Mouse (Mus musculus): ENCODE results near the gene Tbcel. TPM values are rescaled to one million over a fixed set of nuclear protein-coding genes. Genes with fewer than 3 reads are reported as not detected.

Tbcel gene
- polyA plus RNA-seq, 1 experiment from 2014 or later: 4.8 TPM

DNA sequence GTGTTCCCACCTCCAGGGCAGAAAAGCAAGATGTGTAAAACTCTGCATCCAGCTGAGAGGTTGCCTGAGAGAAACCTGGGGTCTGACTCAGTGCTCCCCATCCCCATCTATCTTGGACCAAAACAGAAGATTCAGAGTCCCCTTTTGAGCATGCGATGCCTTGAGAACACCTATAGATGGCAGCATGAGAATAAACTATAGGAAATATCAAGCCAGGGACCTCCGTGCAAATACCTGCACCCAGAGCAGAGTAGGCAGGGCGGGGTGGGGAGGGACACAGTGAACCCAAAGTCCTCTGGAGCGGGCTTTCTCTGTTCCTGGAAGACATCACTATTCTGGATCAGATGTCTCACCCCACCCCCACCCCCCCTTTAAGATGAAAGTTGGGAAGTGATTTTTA lies 119.1 kb downstream of the Tbcel start:
- Histone ChIP-seq H3K9me3 (ENCODE audit: control insufficient read depth, low read length) (no peaks in the 10 kb centered on the region), H3K27me3 (ENCODE audit: control insufficient read depth, insufficient read depth, low read depth, low read length) (no peaks in the 10 kb centered on the region), H3K27ac (ENCODE audit: low read length) (no peak overlapping the region), H3K4me2 (ENCODE audit: low read depth, low read length) (no peak overlapping the region), H3K4me3 (ENCODE audit: low read length) (no peak overlapping the region), H3K9ac (ENCODE audit: low read length) (no peak overlapping the region), H3K4me1 (replicated peaks; ENCODE audit: control insufficient read depth, insufficient read depth, low read length) (no peaks in the 10 kb centered on the region), H3K36me3 (ENCODE audit: control insufficient read depth, insufficient read depth, low read length) (no peaks in the 10 kb centered on the region)
- ATAC-seq (ENCODE audit: low read depth): no peak
- 44% methylated on average over 4 of the region's 4 CpGs for WGBS

DNA sequence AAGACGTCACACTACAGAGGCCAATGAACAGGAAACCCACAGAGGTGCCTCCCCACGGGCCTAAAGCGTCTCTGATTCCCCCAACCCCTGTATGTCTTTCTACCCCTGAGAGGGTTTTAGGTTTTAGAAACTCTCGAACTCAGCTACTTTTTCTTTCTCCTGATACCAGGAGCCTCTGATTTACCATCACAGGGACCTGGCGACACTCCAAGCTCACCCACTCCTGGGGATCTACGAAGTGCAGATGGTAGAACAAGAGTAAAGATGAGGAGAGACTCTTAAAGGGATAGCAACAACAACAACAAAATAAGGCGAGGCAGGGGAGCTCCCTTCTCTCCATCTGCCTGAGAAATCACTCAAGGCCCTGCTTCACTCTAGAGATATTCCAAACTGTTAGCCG lies 120.6 kb downstream of the Tbcel start:
- Histone ChIP-seq H3K4me2 (ENCODE audit: low read depth, low read length) (no peak overlapping the region), H3K27me3 (ENCODE audit: control insufficient read depth, insufficient read depth, low read depth, low read length) (no peaks in the 10 kb centered on the region), H3K4me3 (ENCODE audit: low read length) (no peak overlapping the region), H3K4me1 (replicated peaks; ENCODE audit: control insufficient read depth, insufficient read depth, low read length) (no peaks in the 10 kb centered on the region), H3K9me3 (ENCODE audit: control insufficient read depth, low read length) (no peaks in the 10 kb centered on the region), H3K9ac (ENCODE audit: low read length) (no peak overlapping the region), H3K27ac (ENCODE audit: low read length) (no peak overlapping the region), H3K36me3 (ENCODE audit: control insufficient read depth, insufficient read depth, low read length) (no peaks in the 10 kb centered on the region)
- 58% methylated on average over 8 of the region's 8 CpGs for WGBS
- no peak for ATAC-seq (ENCODE audit: low read depth)

DNA sequence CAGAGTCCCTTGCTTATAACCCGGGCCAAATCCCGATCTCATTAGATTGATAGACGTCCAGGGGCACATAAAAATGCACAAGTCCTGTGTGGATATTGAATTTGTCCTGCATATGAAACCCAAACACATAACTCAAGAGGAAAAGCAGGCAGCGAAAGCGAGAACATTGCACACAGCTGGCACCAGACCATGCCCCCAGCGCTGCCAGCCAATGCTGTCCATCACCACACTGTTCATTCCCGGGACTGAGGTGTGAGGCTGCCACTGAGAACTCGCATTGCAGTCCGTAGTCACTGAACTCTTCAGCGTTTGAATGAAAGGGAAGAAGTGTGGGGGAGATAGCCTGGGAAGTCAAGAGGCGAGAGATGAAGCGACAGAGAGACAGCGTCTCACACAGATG lies 122.0 kb downstream of the Tbcel start:
- Histone ChIP-seq H3K27me3 (ENCODE audit: control insufficient read depth, insufficient read depth, low read depth, low read length) (no peaks in the 10 kb centered on the region), H3K9me3 (ENCODE audit: control insufficient read depth, low read length) (no peaks in the 10 kb centered on the region), H3K27ac (ENCODE audit: low read length) (no peak overlapping the region), H3K9ac (ENCODE audit: low read length) (no peak overlapping the region), H3K36me3 (ENCODE audit: control insufficient read depth, insufficient read depth, low read length) (no peaks in the 10 kb centered on the region), H3K4me3 (ENCODE audit: low read length) (no peak overlapping the region), H3K4me1 (replicated peaks; ENCODE audit: control insufficient read depth, insufficient read depth, low read length) (no peaks in the 10 kb centered on the region), H3K4me2 (ENCODE audit: low read depth, low read length) (no peak overlapping the region)
- ATAC-seq (ENCODE audit: low read depth): no peak
- 70% methylated on average over 13 of the region's 13 CpGs for WGBS

DNA sequence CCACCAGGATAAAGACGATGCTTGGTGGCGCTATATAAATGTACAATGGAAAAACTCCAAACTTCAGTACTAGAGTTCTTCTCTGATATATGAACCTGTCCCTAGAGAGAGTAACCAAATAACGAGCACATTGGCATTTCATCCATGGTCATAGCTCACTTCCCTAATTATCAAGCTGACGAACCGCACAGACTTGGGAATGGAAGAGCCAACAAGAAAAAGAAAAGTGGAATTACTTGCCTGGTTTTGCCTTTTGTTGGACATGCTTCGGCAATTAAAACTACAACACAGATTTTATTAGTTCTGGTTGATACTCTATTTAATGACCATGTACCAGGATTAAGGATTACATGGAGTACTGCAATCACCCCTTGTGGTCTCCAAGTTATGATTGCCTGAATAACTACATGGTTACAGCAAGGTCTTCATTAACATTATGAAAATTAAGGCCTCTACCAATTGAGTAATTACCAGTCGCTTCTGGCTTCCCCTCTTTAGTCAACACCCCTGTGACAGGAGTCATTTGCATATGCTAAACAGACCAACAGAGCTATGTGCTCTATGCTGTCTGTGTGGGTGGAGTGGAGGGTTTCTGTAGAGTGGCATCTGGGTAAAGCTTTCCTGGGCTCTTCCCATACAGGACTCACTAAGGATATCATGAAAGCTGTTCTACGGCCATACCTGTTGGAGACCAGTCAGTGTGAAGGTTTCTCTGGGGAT lies 124.8 kb downstream of the Tbcel start:
- ATAC-seq (ENCODE audit: low read depth): no peak
- H3K27ac ChIP-seq (ENCODE audit: low read length): no peak overlapping the region

DNA sequence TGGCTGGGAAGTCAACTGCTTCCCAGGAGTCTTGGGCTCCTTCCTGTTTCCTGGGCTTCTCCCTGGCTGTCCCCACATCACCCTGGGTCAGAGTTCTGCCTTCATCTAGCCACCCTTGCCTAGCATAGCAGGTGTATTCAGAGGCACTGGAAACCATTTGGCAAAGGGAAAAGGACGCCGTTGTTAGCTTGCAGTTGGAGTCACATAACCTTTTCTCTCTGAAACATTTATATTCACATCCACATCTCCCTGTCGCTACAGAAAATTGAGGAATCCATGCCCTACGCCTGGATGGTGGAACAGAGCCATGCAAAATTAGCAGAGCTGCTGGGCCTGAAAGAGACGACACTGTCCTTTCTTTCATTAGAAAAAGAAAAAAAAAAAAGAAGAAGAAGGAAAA lies 125.5 kb downstream of the Tbcel start:
- Histone ChIP-seq H3K36me3 (ENCODE audit: control insufficient read depth, insufficient read depth, low read length) (no peaks in the 10 kb centered on the region), H3K9ac (ENCODE audit: low read length) (no peak overlapping the region), H3K9me3 (ENCODE audit: control insufficient read depth, low read length) (no peaks in the 10 kb centered on the region), H3K4me1 (replicated peaks; ENCODE audit: control insufficient read depth, insufficient read depth, low read length) (no peaks in the 10 kb centered on the region), H3K27me3 (ENCODE audit: control insufficient read depth, insufficient read depth, low read depth, low read length) (no peaks in the 10 kb centered on the region), H3K4me2 (ENCODE audit: low read depth, low read length) (no peak overlapping the region), H3K4me3 (ENCODE audit: low read length) (no peak overlapping the region), H3K27ac (ENCODE audit: low read length) (no peak overlapping the region)
- ATAC-seq (ENCODE audit: low read depth): no peak
- 82% methylated on average over 5 of the region's 5 CpGs for WGBS

More for the DNA sequence above, 124.8 kb downstream of the Tbcel start:
- 86% methylated on average over 8 of the region's 8 CpGs for WGBS
- Histone ChIP-seq H3K4me3 (ENCODE audit: low read length) (no peak overlapping the region), H3K36me3 (ENCODE audit: control insufficient read depth, insufficient read depth, low read length) (no peaks in the 10 kb centered on the region), H3K9ac (ENCODE audit: low read length) (no peak overlapping the region), H3K4me1 (replicated peaks; ENCODE audit: control insufficient read depth, insufficient read depth, low read length) (no peaks in the 10 kb centered on the region), H3K27me3 (ENCODE audit: control insufficient read depth, insufficient read depth, low read depth, low read length) (no peaks in the 10 kb centered on the region), H3K9me3 (ENCODE audit: control insufficient read depth, low read length) (no peaks in the 10 kb centered on the region), H3K4me2 (ENCODE audit: low read depth, low read length) (no peak overlapping the region)

DNA sequence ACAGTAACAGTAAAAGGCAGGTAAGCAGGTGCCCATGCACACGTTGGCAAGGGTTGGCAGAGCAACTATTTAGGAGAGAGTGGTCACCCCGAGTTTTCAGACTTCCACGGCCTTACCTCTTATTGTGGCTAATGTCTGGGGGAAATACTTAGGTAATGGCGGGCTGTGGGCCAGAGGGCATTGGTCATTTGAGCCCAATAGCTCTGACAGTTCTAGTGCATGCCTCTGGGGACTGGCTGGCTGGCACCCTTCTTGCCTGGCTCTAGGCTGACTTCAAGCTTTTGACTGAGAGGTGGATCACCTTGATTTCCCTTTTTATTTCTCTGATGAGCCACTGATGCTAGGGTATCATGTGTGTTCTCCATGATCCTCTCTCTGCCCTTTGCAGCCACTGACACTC lies 129.5 kb downstream of the Tbcel start:
- no peaks in the 10 kb centered on the region for H3K27me3 ChIP-seq (ENCODE audit: control insufficient read depth, insufficient read depth, low read depth, low read length)
- no peak for ATAC-seq (ENCODE audit: low read depth)
- 87% methylated on average over 4 of the region's 4 CpGs for WGBS

DNA sequence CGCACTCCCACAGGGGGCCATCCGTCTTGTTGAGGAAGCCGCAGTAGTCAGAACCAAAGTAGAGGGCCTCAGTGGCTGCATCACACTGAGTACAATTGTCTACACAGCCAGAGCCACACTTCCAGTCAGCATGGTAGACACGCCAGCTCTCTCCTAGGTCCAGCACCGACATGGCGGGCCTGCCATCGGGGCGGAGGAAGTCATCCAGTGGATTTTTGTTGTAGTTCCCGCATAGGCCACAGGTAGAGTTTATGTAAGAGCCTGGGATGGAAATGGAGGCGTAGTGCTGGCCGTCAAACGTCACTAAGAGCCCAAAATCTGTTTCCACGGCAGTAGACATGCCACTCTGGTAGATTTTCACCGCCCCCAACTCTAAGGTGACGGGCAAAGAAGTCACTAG lies 130.0 kb downstream of the Tbcel start:
- WGBS: 90% methylated on average over 15 of the region's 15 CpGs

More for the DNA sequence above, 129.5 kb downstream of the Tbcel start:
- Histone ChIP-seq H3K27ac (ENCODE audit: low read length) (no peak overlapping the region), H3K9me3 (ENCODE audit: control insufficient read depth, low read length) (no peaks in the 10 kb centered on the region), H3K9ac (ENCODE audit: low read length) (no peak overlapping the region), H3K4me2 (ENCODE audit: low read depth, low read length) (no peak overlapping the region), H3K4me1 (replicated peaks; ENCODE audit: control insufficient read depth, insufficient read depth, low read length) (no peaks in the 10 kb centered on the region), H3K4me3 (ENCODE audit: low read length) (no peak overlapping the region), H3K36me3 (ENCODE audit: control insufficient read depth, insufficient read depth, low read length) (no peaks in the 10 kb centered on the region)

DNA sequence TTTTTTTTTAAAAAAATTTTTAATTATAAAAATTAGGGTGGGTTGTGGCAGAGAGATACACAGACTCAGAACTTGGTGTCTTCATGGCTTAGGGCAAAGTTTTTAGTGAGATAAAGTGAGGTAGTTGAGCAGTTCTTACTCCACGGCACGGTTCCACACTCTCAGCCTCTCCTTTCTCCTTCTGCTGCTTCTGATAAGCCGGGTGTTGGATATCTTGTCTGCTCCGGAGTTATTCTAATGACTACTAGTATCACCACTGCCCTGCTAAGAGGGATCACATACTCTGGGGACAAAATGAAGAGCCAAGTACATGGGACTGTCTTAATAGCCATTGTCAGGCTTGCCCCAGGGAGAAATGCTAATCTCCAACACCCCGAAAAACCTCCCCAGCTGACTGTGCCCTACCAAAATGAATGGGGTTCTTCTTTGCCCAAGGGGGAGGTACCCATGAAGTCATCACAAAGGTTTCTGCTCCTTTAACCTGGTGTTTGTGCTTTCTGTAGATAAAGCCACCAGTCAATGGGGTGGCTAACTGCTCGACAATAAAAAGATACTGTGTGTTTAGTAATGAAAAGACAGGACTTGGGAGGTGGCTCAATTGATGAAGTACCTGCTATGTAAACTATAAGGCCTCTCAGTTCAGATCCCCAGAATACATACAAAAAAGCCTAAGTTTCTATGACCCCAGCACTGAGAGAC lies 135.8 kb downstream of the Tbcel start:
- no peaks in the 10 kb centered on the region for H3K4me1 ChIP-seq (replicated peaks; ENCODE audit: control insufficient read depth, insufficient read depth, low read length)
- H3K27ac ChIP-seq (ENCODE audit: low read length): no peak overlapping the region
- ATAC-seq (ENCODE audit: low read depth): no peak
- H3K9me3 ChIP-seq (ENCODE audit: control insufficient read depth, low read length): no peaks in the 10 kb centered on the region
- H3K36me3 ChIP-seq (ENCODE audit: control insufficient read depth, insufficient read depth, low read length): no peaks in the 10 kb centered on the region
- no peaks in the 10 kb centered on the region for H3K27me3 ChIP-seq (ENCODE audit: control insufficient read depth, insufficient read depth, low read depth, low read length)
- no peak overlapping the region for H3K9ac ChIP-seq (ENCODE audit: low read length)
- no peak overlapping the region for H3K4me2 ChIP-seq (ENCODE audit: low read depth, low read length)
- H3K4me3 ChIP-seq (ENCODE audit: low read length): no peak overlapping the region
- WGBS: 61% methylated on average over 6 of the region's 6 CpGs

More for the DNA sequence above, 130.0 kb downstream of the Tbcel start:
- no peak overlapping the region for H3K4me2 ChIP-seq (ENCODE audit: low read depth, low read length)
- H3K9ac ChIP-seq (ENCODE audit: low read length): no peak overlapping the region
- ATAC-seq (ENCODE audit: low read depth): no peak
- H3K4me1 ChIP-seq (replicated peaks; ENCODE audit: control insufficient read depth, insufficient read depth, low read length): no peaks in the 10 kb centered on the region
- no peak overlapping the region for H3K27ac ChIP-seq (ENCODE audit: low read length)
- H3K4me3 ChIP-seq (ENCODE audit: low read length): no peak overlapping the region
- no peaks in the 10 kb centered on the region for H3K9me3 ChIP-seq (ENCODE audit: control insufficient read depth, low read length)
- no peaks in the 10 kb centered on the region for H3K27me3 ChIP-seq (ENCODE audit: control insufficient read depth, insufficient read depth, low read depth, low read length)
- no peaks in the 10 kb centered on the region for H3K36me3 ChIP-seq (ENCODE audit: control insufficient read depth, insufficient read depth, low read length)

Measured in lung, embryonic 16.5 days (tissue).